Mouse (Mus musculus): ENCODE data around the gene Ppp4c. TPM values are rescaled to one million over a fixed set of nuclear protein-coding genes. Genes with fewer than 3 reads are reported as not detected.

The Ppp4c gene
- polyA plus RNA-seq, 1 experiment from 2014 or later: 180 TPM

GRCm38 (mm10) chr7:126807405-126807804, 15.1 kb upstream of the Ppp4c start:
- Histone ChIP-seq H3K4me1 (ENCODE audit: control insufficient read depth, insufficient read depth, low read length) (peaks cover 15% of the 10 kb centered on the region), H3K4me2 (ENCODE audit: low read depth, low read length) (peak overlapping the region; percentile 69; the same call in 1 of the 2 replicates), H3K9ac (ENCODE audit: low read length) (peak overlapping the region; percentile 34), H3K27me3 (ENCODE audit: control insufficient read depth, insufficient read depth, low read length) (no peaks in the 10 kb centered on the region), H3K9me3 (replicated peaks; ENCODE audit: control insufficient read depth, low read length) (no peaks in the 10 kb centered on the region), H3K36me3 (ENCODE audit: control insufficient read depth, insufficient read depth, low read length) (no peaks in the 10 kb centered on the region), H3K27ac (ENCODE audit: low read length) (peak overlapping the region; percentile 41; the same call in 1 of the 2 replicates), H3K4me3 (replicated peaks; ENCODE audit: low read length) (0 out of 2 replicates have a peak overlapping the region, but pooled peaks have one; percentile 1)
- ATAC-seq (ENCODE audit: insufficient read depth, low FRiP score): no peak
- WGBS: 59% methylated on average over 4 of the region's 4 CpGs

GRCm38 (mm10) chr7:126806956-126807355, 14.7 kb upstream of the Ppp4c start:
- Histone ChIP-seq H3K36me3 (ENCODE audit: control insufficient read depth, insufficient read depth, low read length) (no peaks in the 10 kb centered on the region), H3K9me3 (replicated peaks; ENCODE audit: control insufficient read depth, low read length) (no peaks in the 10 kb centered on the region), H3K27me3 (ENCODE audit: control insufficient read depth, insufficient read depth, low read length) (no peaks in the 10 kb centered on the region), H3K4me3 (replicated peaks; ENCODE audit: low read length) (no peak overlapping the region), H3K27ac (ENCODE audit: low read length) (peak overlapping the region; percentile 41; the same call in 1 of the 2 replicates), H3K4me1 (ENCODE audit: control insufficient read depth, insufficient read depth, low read length) (peaks cover 15% of the 10 kb centered on the region), H3K9ac (ENCODE audit: low read length) (no peak overlapping the region), H3K4me2 (ENCODE audit: low read depth, low read length) (no peak overlapping the region)
- WGBS: 61% methylated on average over 6 of the region's 6 CpGs
- ATAC-seq (ENCODE audit: insufficient read depth, low FRiP score): peak; percentile 25; the same call in 1 of the 2 replicates

GRCm38 (mm10) chr7:126803751-126804150, 11.5 kb upstream of the Ppp4c start:
- Histone ChIP-seq H3K27me3 (ENCODE audit: control insufficient read depth, insufficient read depth, low read length) (no peaks in the 10 kb centered on the region), H3K4me3 (replicated peaks; ENCODE audit: low read length) (no peak overlapping the region), H3K9ac (ENCODE audit: low read length) (no peak overlapping the region), H3K4me1 (ENCODE audit: control insufficient read depth, insufficient read depth, low read length) (peaks cover 28% of the 10 kb centered on the region), H3K9me3 (replicated peaks; ENCODE audit: control insufficient read depth, low read length) (no peaks in the 10 kb centered on the region), H3K27ac (ENCODE audit: low read length) (peak overlapping the region; percentile 51; the same call in 1 of the 2 replicates), H3K36me3 (ENCODE audit: control insufficient read depth, insufficient read depth, low read length) (no peaks in the 10 kb centered on the region), H3K4me2 (ENCODE audit: low read depth, low read length) (no peak overlapping the region)
- ATAC-seq (ENCODE audit: insufficient read depth, low FRiP score): no peak

- Histone ChIP-seq H3K27ac (ENCODE audit: low read length) (peak overlapping the region; percentile 51; the same call in 1 of the 2 replicates), H3K36me3 (ENCODE audit: control insufficient read depth, insufficient read depth, low read length) (no peaks in the 10 kb centered on the region), H3K9ac (ENCODE audit: low read length) (no peak overlapping the region), H3K9me3 (replicated peaks; ENCODE audit: control insufficient read depth, low read length) (no peaks in the 10 kb centered on the region), H3K27me3 (ENCODE audit: control insufficient read depth, insufficient read depth, low read length) (no peaks in the 10 kb centered on the region), H3K4me3 (replicated peaks; ENCODE audit: low read length) (no peak overlapping the region), H3K4me2 (ENCODE audit: low read depth, low read length) (no peak overlapping the region), H3K4me1 (ENCODE audit: control insufficient read depth, insufficient read depth, low read length) (peaks cover 27% of the 10 kb centered on the region)
- WGBS: 59% methylated on average over 6 of the region's 6 CpGs
- no peak for ATAC-seq (ENCODE audit: insufficient read depth, low FRiP score)
These were observed 10.9 kb upstream of the Ppp4c start for GRCm38 (mm10) chr7:126803181-126803580.

GRCm38 (mm10) chr7:126802134-126802889, 10.0 kb upstream of the Ppp4c start:
- H3K36me3 ChIP-seq (ENCODE audit: control insufficient read depth, insufficient read depth, low read length): peaks cover 1% of the 10 kb centered on the region; the same call in 1 of the 2 replicates
- H3K4me3 ChIP-seq (replicated peaks; ENCODE audit: low read length): no peak overlapping the region
- H3K9ac ChIP-seq (ENCODE audit: low read length): no peak overlapping the region
- no peak overlapping the region for H3K4me2 ChIP-seq (ENCODE audit: low read depth, low read length)
- no peak for ATAC-seq (ENCODE audit: insufficient read depth, low FRiP score)
- no peaks in the 10 kb centered on the region for H3K9me3 ChIP-seq (replicated peaks; ENCODE audit: control insufficient read depth, low read length)
- H3K27me3 ChIP-seq (ENCODE audit: control insufficient read depth, insufficient read depth, low read length): no peaks in the 10 kb centered on the region
- WGBS: 77% methylated on average over 11 of the region's 11 CpGs
- H3K4me1 ChIP-seq (ENCODE audit: control insufficient read depth, insufficient read depth, low read length): peaks cover 24% of the 10 kb centered on the region
- peak overlapping the region; percentile 57; the same call in 1 of the 2 replicates for H3K27ac ChIP-seq (ENCODE audit: low read length)

- no peak overlapping the region; the same call in 1 of the 2 replicates for H3K27ac ChIP-seq (ENCODE audit: low read length)
- H3K36me3 ChIP-seq (ENCODE audit: control insufficient read depth, insufficient read depth, low read length): peaks cover 7% of the 10 kb centered on the region
- H3K4me1 ChIP-seq (ENCODE audit: control insufficient read depth, insufficient read depth, low read length): peaks cover 27% of the 10 kb centered on the region
- H3K4me2 ChIP-seq (ENCODE audit: low read depth, low read length): no peak overlapping the region
- H3K9me3 ChIP-seq (replicated peaks; ENCODE audit: control insufficient read depth, low read length): no peaks in the 10 kb centered on the region
- no peaks in the 10 kb centered on the region for H3K27me3 ChIP-seq (ENCODE audit: control insufficient read depth, insufficient read depth, low read length)
- H3K4me3 ChIP-seq (replicated peaks; ENCODE audit: low read length): no peak overlapping the region
- H3K9ac ChIP-seq (ENCODE audit: low read length): no peak overlapping the region
- ATAC-seq (ENCODE audit: insufficient read depth, low FRiP score): no peak
- 92% methylated on average over 16 of the region's 16 CpGs for WGBS
These were observed 8.7 kb upstream of the Ppp4c start for GRCm38 (mm10) chr7:126801057-126801422.

GRCm38 (mm10) chr7:126800269-126801056, 8.2 kb upstream of the Ppp4c start:
- Histone ChIP-seq H3K9ac (ENCODE audit: low read length) (peak overlapping the region; percentile 83), H3K4me3 (replicated peaks; ENCODE audit: low read length) (peak overlapping the region; percentile 73), H3K4me1 (ENCODE audit: control insufficient read depth, insufficient read depth, low read length) (peaks cover 28% of the 10 kb centered on the region), H3K36me3 (ENCODE audit: control insufficient read depth, insufficient read depth, low read length) (peaks cover 11% of the 10 kb centered on the region), H3K27me3 (ENCODE audit: control insufficient read depth, insufficient read depth, low read length) (no peaks in the 10 kb centered on the region), H3K4me2 (ENCODE audit: low read depth, low read length) (peak overlapping the region; percentile 81), H3K27ac (ENCODE audit: low read length) (peak overlapping the region; percentile 100), H3K9me3 (replicated peaks; ENCODE audit: control insufficient read depth, low read length) (no peaks in the 10 kb centered on the region)
- WGBS: 48% methylated on average over 5 of the region's 5 CpGs
- no peak for ATAC-seq (ENCODE audit: insufficient read depth, low FRiP score)

GRCm38 (mm10) chr7:126799468-126800268, 7.4 kb upstream of the Ppp4c start:
- H3K4me2 ChIP-seq (ENCODE audit: low read depth, low read length): peak overlapping the region; percentile 81
- 2% methylated on average over 37 of the region's 38 CpGs for WGBS
- H3K9ac ChIP-seq (ENCODE audit: low read length): peak overlapping the region; percentile 83
- H3K4me3 ChIP-seq (replicated peaks; ENCODE audit: low read length): peak overlapping the region; percentile 73
- H3K27ac ChIP-seq (ENCODE audit: low read length): peak overlapping the region; percentile 100
- H3K4me1 ChIP-seq (ENCODE audit: control insufficient read depth, insufficient read depth, low read length): peaks cover 28% of the 10 kb centered on the region
- no peaks in the 10 kb centered on the region for H3K9me3 ChIP-seq (replicated peaks; ENCODE audit: control insufficient read depth, low read length)
- H3K27me3 ChIP-seq (ENCODE audit: control insufficient read depth, insufficient read depth, low read length): no peaks in the 10 kb centered on the region
- peaks cover 18% of the 10 kb centered on the region for H3K36me3 ChIP-seq (ENCODE audit: control insufficient read depth, insufficient read depth, low read length)
- peak; percentile 89 for ATAC-seq (ENCODE audit: insufficient read depth, low FRiP score)

Measured in stomach, embryonic 16.5 days (tissue).